Mouse (Mus musculus): ENCODE measurements around the gene Ifnar2.

Ifnar2 gene

GRCm38 (mm10) chr16:91372577-91373472 lies at the start of gene Ifnar2:
Gene Ifnar2 (plus strand): TSS chr16:91372783.
- peak; percentile 88 for DNase-seq

- DNase-seq: no peak
Observed at GRCm38 (mm10) chr16:91327605-91328004, 45.0 kb upstream of the Ifnar2 start.

GRCm38 (mm10) chr16:91328922-91329321 lies 43.7 kb upstream of the Ifnar2 start:
- no peak for DNase-seq

- DNase-seq: no peak
Observed at GRCm38 (mm10) chr16:91330496-91330895, 42.1 kb upstream of the Ifnar2 start.

- no peak for DNase-seq
Observed at GRCm38 (mm10) chr16:91331153-91331552, 41.4 kb upstream of the Ifnar2 start.

GRCm38 (mm10) chr16:91332880-91333279 lies 39.7 kb upstream of the Ifnar2 start:
- no peak for DNase-seq

GRCm38 (mm10) chr16:91334190-91334893 lies 38.2 kb upstream of the Ifnar2 start:
- no peak for DNase-seq

GRCm38 (mm10) chr16:91336753-91337152 lies 35.8 kb upstream of the Ifnar2 start:
- DNase-seq: no peak

GRCm38 (mm10) chr16:91337480-91337879 lies 35.1 kb upstream of the Ifnar2 start:
- no peak for DNase-seq

- DNase-seq: no peak
Observed at GRCm38 (mm10) chr16:91346491-91346890, 26.1 kb upstream of the Ifnar2 start.

GRCm38 (mm10) chr16:91347491-91348263 lies 24.9 kb upstream of the Ifnar2 start:
- no peak for DNase-seq

GRCm38 (mm10) chr16:91348264-91348565 lies 24.4 kb upstream of the Ifnar2 start:
- no peak for DNase-seq

- DNase-seq: no peak
Observed at GRCm38 (mm10) chr16:91348588-91349330, 23.8 kb upstream of the Ifnar2 start.

GRCm38 (mm10) chr16:91352084-91352562 lies 20.5 kb upstream of the Ifnar2 start:
- DNase-seq: no peak

- no peak for DNase-seq
Observed at GRCm38 (mm10) chr16:91352749-91353148, 19.8 kb upstream of the Ifnar2 start.

GRCm38 (mm10) chr16:91353177-91353576 lies 19.4 kb upstream of the Ifnar2 start:
- DNase-seq: no peak

GRCm38 (mm10) chr16:91353638-91354037 lies 18.9 kb upstream of the Ifnar2 start:
- no peak for DNase-seq

GRCm38 (mm10) chr16:91354599-91354998 lies 18.0 kb upstream of the Ifnar2 start:
- DNase-seq: no peak

GRCm38 (mm10) chr16:91355160-91355559 lies 17.4 kb upstream of the Ifnar2 start:
- peak; percentile 30 for DNase-seq

GRCm38 (mm10) chr16:91356760-91357525 lies 15.6 kb upstream of the Ifnar2 start:
- DNase-seq: no peak

GRCm38 (mm10) chr16:91357526-91357900 lies 15.1 kb upstream of the Ifnar2 start:
- DNase-seq: no peak

- DNase-seq: no peak
Observed at GRCm38 (mm10) chr16:91358555-91358954, 14.0 kb upstream of the Ifnar2 start.

Measured in kidney, adult 11 months (tissue).